Mouse (Mus musculus) MEL (cell line): ENCODE results near the gene Pid1. TPM values are rescaled to one million over a fixed set of nuclear protein-coding genes. Genes with fewer than 3 reads are reported as not detected.

Source experiments
- DNase-seq: peaks from one replicate; pipeline ENCODE4 v3.0.0; 2011; ENCODE audit warnings: low read depth, low spot score
- H3K27ac ChIP-seq: 2 replicates; pipeline ENCODE4 v1.5.1; 2012; ENCODE audit warnings: low read depth, mild to moderate bottlenecking, control low read depth, low read length, moderate library complexity; ENCODE audit not compliant: control insufficient read depth
- H3K27me3 ChIP-seq, 2 experiments: fragments of 150-350 bp in 1 of 2; sonication (generic) in 1 of 2; 2 replicates each; pipeline ENCODE4 v1.6.1; 2012; ENCODE audit warnings: low read length in 2 of 2, mild to moderate bottlenecking in 2 of 2, improper control_type of control experiment in 1 of 2, moderate library complexity in 1 of 2; ENCODE audit not compliant: insufficient read depth in 2 of 2, control insufficient read depth in 1 of 2
- H3K36me3 ChIP-seq, 2 experiments: 2 replicates each; pipeline ENCODE4 v1.6.1; 2012 to 2014; ENCODE audit warnings: low read length in 2 of 2, improper control_type of control experiment in 1 of 2, inconsistent platforms in 1 of 2, mild to moderate bottlenecking in 1 of 2; ENCODE audit not compliant: insufficient read depth in 2 of 2, control insufficient read depth in 1 of 2
- H3K4me1 ChIP-seq, 2 experiments: fragments of 150-350 bp in 1 of 2; sonication (generic) in 1 of 2; 2 replicates each; pipeline ENCODE4 v1.6.1; 2012; ENCODE audit warnings: low read length in 2 of 2, improper control_type of control experiment in 1 of 2, mild to moderate bottlenecking in 1 of 2; ENCODE audit not compliant: insufficient read depth in 2 of 2, control insufficient read depth in 1 of 2
- H3K4me3 ChIP-seq, 2 experiments: fragments of 150-350 bp in 1 of 2; sonication (generic) in 1 of 2; 2 replicates each; pipeline ENCODE4 v1.5.1; 2012; ENCODE audit warnings: low read depth in 2 of 2, low read length in 2 of 2, mild to moderate bottlenecking in 2 of 2, moderate library complexity in 2 of 2, control low read depth in 1 of 2, improper control_type of control experiment in 1 of 2; ENCODE audit not compliant: control insufficient read depth in 1 of 2, insufficient read depth in 1 of 2
- H3K79me2 ChIP-seq: 2 replicates; pipeline ENCODE4 v1.6.1; 2012; ENCODE audit warnings: mild to moderate bottlenecking, low read length, moderate library complexity; ENCODE audit not compliant: control insufficient read depth, poor library complexity, insufficient read depth
- H3K9ac ChIP-seq: 2 replicates; pipeline ENCODE4 v1.6.1; 2012; ENCODE audit warnings: low read depth, mild to moderate bottlenecking, control low read depth, low read length, moderate library complexity; ENCODE audit not compliant: control insufficient read depth, poor library complexity, severe bottlenecking
- H3K9me3 ChIP-seq: fragments of 150-350 bp; sonication (generic); replicated peaks from 2 replicates; pipeline ENCODE4 v1.6.1; 2012; ENCODE audit warnings: mild to moderate bottlenecking, low read length, improper control_type of control experiment, moderate library complexity; ENCODE audit not compliant: insufficient read depth
- BHLHE40 ChIP-seq: IDR thresholded peaks from 2 replicates; pipeline ENCODE4 v1.6.1; 2012; ENCODE audit warnings: low read depth, mild to moderate bottlenecking, inconsistent platforms, low read length, improper control_type of control experiment, borderline replicate concordance
- CHD1 ChIP-seq: IDR thresholded peaks from 2 replicates; pipeline ENCODE4 v1.6.1; 2012; ENCODE audit warnings: low read depth, mild to moderate bottlenecking, inconsistent platforms, low read length, improper control_type of control experiment
- GATA1 ChIP-seq: IDR thresholded peaks from 2 replicates; pipeline ENCODE4 v1.6.1; 2011; ENCODE audit warnings: low read depth, low read length, improper control_type of control experiment
- HCFC1 ChIP-seq: IDR thresholded peaks from 2 replicates; pipeline ENCODE4 v1.6.1; 2012; ENCODE audit warnings: low read depth, mild to moderate bottlenecking, inconsistent platforms, low read length, improper control_type of control experiment, moderate library complexity
- JUND ChIP-seq: IDR thresholded peaks from 2 replicates; pipeline ENCODE4 v1.6.1; 2011; ENCODE audit warnings: low read depth, mild to moderate bottlenecking, improper control_type of control experiment, low read length
- KAT2A ChIP-seq: conservative IDR thresholded peaks from 2 replicates; pipeline ENCODE4 v1.6.1; 2012; ENCODE audit warnings: low read depth, low read length, improper control_type of control experiment, inconsistent platforms
- MAX ChIP-seq: IDR thresholded peaks from 2 replicates; pipeline ENCODE4 v1.6.1; 2011; ENCODE audit warnings: low read length, improper control_type of control experiment
- MAZ ChIP-seq: IDR thresholded peaks from 2 replicates; pipeline ENCODE4 v1.6.1; 2012; ENCODE audit warnings: low read depth, mild to moderate bottlenecking, inconsistent platforms, low read length, improper control_type of control experiment
- MEF2A ChIP-seq: IDR thresholded peaks from 2 replicates; pipeline ENCODE4 v1.6.1; 2014; ENCODE audit warnings: low read depth, mild to moderate bottlenecking, inconsistent platforms, low read length, improper control_type of control experiment; ENCODE audit not compliant: poor library complexity, insufficient replicate concordance, severe bottlenecking; ENCODE audit errors: extremely low read depth
- MYB ChIP-seq: IDR thresholded peaks from 2 replicates; pipeline ENCODE4 v1.6.1; 2011; ENCODE audit warnings: mild to moderate bottlenecking, low read depth, low read length, improper control_type of control experiment
- POLR2AphosphoS2 ChIP-seq: IDR thresholded peaks from 2 replicates; pipeline ENCODE4 v1.6.1; 2011; ENCODE audit warnings: low read length, improper control_type of control experiment
- POLR2AphosphoS5 ChIP-seq: IDR thresholded peaks from 2 replicates; pipeline ENCODE4 v1.6.1; 2012; ENCODE audit warnings: low read depth, borderline replicate concordance, mild to moderate bottlenecking, inconsistent platforms, low read length, moderate library complexity, mixed read lengths
- SMC3 ChIP-seq: IDR thresholded peaks from 2 replicates; pipeline ENCODE4 v1.6.1; 2011; ENCODE audit warnings: low read depth, low read length, improper control_type of control experiment
- TCF12 ChIP-seq: IDR thresholded peaks from 2 replicates; pipeline ENCODE4 v1.6.1; 2014; ENCODE audit warnings: low read depth, mild to moderate bottlenecking, inconsistent platforms, low read length, improper control_type of control experiment, moderate library complexity
- USF1 ChIP-seq: IDR thresholded peaks from 2 replicates; pipeline ENCODE4 v1.6.1; 2014; ENCODE audit warnings: low read depth, mild to moderate bottlenecking, inconsistent platforms, low read length, improper control_type of control experiment, moderate library complexity
- USF2 ChIP-seq, 2 experiments: IDR thresholded peaks; 2 replicates each; pipeline ENCODE4 v1.6.1; 2011 to 2012; ENCODE audit warnings: improper control_type of control experiment in 2 of 2, low read length in 2 of 2, borderline replicate concordance in 1 of 2, inconsistent platforms in 1 of 2, low read depth in 1 of 2, mild to moderate bottlenecking in 1 of 2; ENCODE audit not compliant: insufficient read depth in 1 of 2
- ZC3H11A ChIP-seq: IDR thresholded peaks from 2 replicates; pipeline ENCODE4 v1.6.1; 2012; ENCODE audit warnings: low read depth, mild to moderate bottlenecking, inconsistent platforms, low read length, improper control_type of control experiment
- ZKSCAN1 ChIP-seq: IDR thresholded peaks from 2 replicates; pipeline ENCODE4 v1.6.1; 2012; ENCODE audit warnings: low read depth, mild to moderate bottlenecking, inconsistent platforms, low read length, improper control_type of control experiment, moderate library complexity
- ZMIZ1 ChIP-seq: IDR thresholded peaks from 2 replicates; pipeline ENCODE4 v1.6.1; 2012; ENCODE audit warnings: low read depth, mild to moderate bottlenecking, inconsistent platforms, low read length, improper control_type of control experiment, moderate library complexity
- ZNF384 ChIP-seq: IDR thresholded peaks from 2 replicates; pipeline ENCODE4 v1.6.1; 2012; ENCODE audit warnings: low read depth, mild to moderate bottlenecking, inconsistent platforms, low read length, improper control_type of control experiment
- polyA plus RNA-seq, 2 experiments: library from polyadenylated mRNA; stranded (reverse) in 1 of 2; unstranded in 1 of 2; fragments of >175 nt in 1 of 2; fragments of >200 nt in 1 of 2; gene quantifications; 2 replicates each; pipeline versions ENCODE4 v1.2.1 to v1.2.4; 2012; ENCODE audit warnings: low replicate concordance in 2 of 2, low read depth in 1 of 2; ENCODE audit not compliant: insufficient read length in 2 of 2, insufficient read depth in 1 of 2, missing spikeins in 1 of 2
- total RNA-seq: library from RNA; depleted of rRNA; stranded (reverse); fragments of 300-350 nt; gene quantifications from 2 replicates; pipeline ENCODE4 v1.2.3, GENCODE M21; 2012

Pid1 gene
- total and polyA plus RNA-seq, 3 experiments = not detected

DNA sequence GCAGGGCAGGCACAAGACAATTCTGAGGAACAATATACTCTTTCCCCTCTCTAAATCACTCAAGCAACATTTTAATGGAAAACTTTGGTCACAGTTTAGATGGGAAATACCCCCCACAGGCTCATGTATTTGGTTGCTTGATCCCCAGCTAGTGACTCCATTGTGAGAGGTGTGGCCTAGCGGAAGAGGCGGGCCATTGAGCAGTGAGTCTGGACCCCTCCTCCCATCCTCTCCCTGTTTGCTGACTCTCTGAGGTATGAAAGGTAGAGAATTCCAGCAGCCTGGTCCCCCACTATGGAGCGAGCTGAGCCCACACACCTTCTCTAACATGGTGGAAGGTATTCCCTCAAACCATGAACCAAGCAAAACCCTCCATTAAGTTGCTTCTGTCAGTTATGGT, 83.8 kb downstream of the Pid1 start:
- Histone ChIP-seq H3K27ac (no peak overlapping the region), H3K9me3 (no peaks in the 10 kb centered on the region), H3K27me3 (no peaks in the 10 kb centered on the region), H3K4me3 (no peak overlapping the region), H3K79me2 (no peaks in the 10 kb centered on the region), H3K9ac (no peak overlapping the region), H3K4me1 (no peaks in the 10 kb centered on the region), H3K36me3 (no peaks in the 10 kb centered on the region)
- TF ChIP-seq USF2 (IDR thresholded peaks at IDR 0.05; ENCODE audit: borderline replicate concordance in 1 of 2, insufficient read depth in 1 of 2, low read depth in 1 of 2, low read length in 2 of 2) (no peak), KAT2A (no peak), HCFC1 (no peak), ZKSCAN1 (no peak), ZNF384 (no peak)
- no peak for DNase-seq

DNA sequence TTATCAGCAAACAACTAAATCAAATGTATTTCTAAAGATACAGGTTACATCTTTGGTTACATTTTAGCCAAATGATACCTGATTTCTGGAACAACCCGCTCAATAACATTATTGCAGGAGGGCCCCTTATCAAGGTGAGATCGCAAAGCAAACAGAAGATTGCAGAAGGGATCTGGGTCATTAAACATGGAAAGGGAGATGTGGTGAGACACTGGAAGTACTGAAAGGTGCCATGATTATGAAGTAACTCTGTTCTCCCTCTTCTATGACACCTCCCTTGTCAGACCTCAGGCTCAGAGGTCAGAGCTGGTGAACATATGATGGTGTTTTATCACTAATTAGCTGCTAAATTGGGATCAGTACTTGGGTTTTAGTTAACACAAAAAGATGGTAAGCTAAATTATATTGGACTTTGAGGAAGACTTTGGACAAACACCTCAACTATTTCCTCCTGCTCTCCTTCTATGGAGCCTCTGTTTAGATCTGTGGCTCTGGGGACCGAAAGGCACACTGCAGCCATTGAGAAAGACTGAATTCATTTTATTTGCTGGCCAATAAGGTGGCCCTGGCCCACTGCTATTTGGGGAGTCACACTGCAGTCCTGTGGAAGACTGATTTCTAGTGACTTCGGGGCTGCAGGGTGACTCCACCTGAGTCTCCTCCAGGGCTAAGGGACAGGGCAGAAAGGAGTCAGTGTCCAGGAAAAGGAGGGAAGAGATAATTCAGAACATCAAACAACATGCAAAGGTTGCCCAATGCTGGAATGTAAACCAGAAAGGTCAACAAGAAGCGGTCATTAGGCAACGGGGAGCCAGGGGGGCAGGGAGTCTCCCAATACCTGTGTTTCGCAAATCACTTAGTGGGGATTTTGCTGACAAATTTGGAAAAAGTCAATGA, 85.4 kb downstream of the Pid1 start:
- Histone ChIP-seq H3K9ac (no peak overlapping the region), H3K27ac (no peak overlapping the region), H3K27me3 (no peaks in the 10 kb centered on the region), H3K79me2 (no peaks in the 10 kb centered on the region), H3K4me1 (no peaks in the 10 kb centered on the region), H3K4me3 (no peak overlapping the region), H3K36me3 (no peaks in the 10 kb centered on the region), H3K9me3 (no peaks in the 10 kb centered on the region)
- no peak for TF ChIP-seq MAZ
- no peak for TF ChIP-seq JUND
- no peak for TF ChIP-seq ZNF384
- no peak for TF ChIP-seq CHD1
- no peak for TF ChIP-seq POLR2AphosphoS5
- TF ChIP-seq GATA1 = no peak
- no peak for TF ChIP-seq MEF2A
- no peak for TF ChIP-seq POLR2AphosphoS2
- TF ChIP-seq MAX = no peak
- TF ChIP-seq SMC3 = no peak
- no peak for TF ChIP-seq ZC3H11A
- no peak for TF ChIP-seq USF1
- no peak for TF ChIP-seq KAT2A
- TF ChIP-seq MYB = no peak
- no peak for TF ChIP-seq ZMIZ1
- TF ChIP-seq BHLHE40 = no peak
- TF ChIP-seq TCF12 = no peak
- DNase-seq = no peak
